ENCODE assay signal across 16 mouse cellular contexts in genomic region chr2:142030756-142031646, GRCm38 (mm10).
DNase-seq lines count a peak whose midpoint lies in the region; ATAC-seq and TF ChIP-seq lines count a peak whose summit lies in the region.
"Had no signal": no experiment of that assay in that cellular context is flagged by ENCODE, and none has a peak within 500 bp of the region (broad histone marks: within the 10 kb centered on the region; RNA-seq: fewer than 3 reads in every experiment).

No protein-coding gene starts in this region.

- H3K9ac ChIP-seq in forebrain, embryonic 14.5 days (ENCODE audit: low read length) = no peak overlapping the region
- H3K9ac ChIP-seq in midbrain, embryonic 14.5 days (replicated peaks; ENCODE audit: low read length) = no peak overlapping the region
- no peak overlapping the region for H3K9ac ChIP-seq in heart, adult 2 months (ENCODE audit: low read depth, low read length)
- H3K9ac ChIP-seq: liver, embryonic 15.5 days had no signal

- no peaks in the 10 kb centered on the region for H3K79me2 ChIP-seq in heart, adult 2 months (replicated peaks; ENCODE audit: control insufficient read depth, insufficient read depth, low read length)

- TF ChIP-seq CTCF in layer of hippocampus, adult 2 months (conservative IDR thresholded peaks at IDR 0.05) = peak; percentile 29
- no peak for TF ChIP-seq CTCF in heart, adult 2 months (IDR thresholded peaks at IDR 0.05)

- no peak for ATAC-seq in forebrain, embryonic 14.5 days
- no peak for ATAC-seq in midbrain, embryonic 14.5 days (ENCODE audit: low FRiP score, low TSS enrichment)
- ATAC-seq: activated CD4-positive, CD25-positive, alpha-beta regulatory T cell, adult 4 months had no signal

- no peak for TF ChIP-seq POLR2A in heart, adult 2 months (IDR thresholded peaks at IDR 0.05; ENCODE audit: insufficient read depth, low read depth, low read length)

- no peaks in the 10 kb centered on the region for H3K36me3 ChIP-seq in forebrain, embryonic 14.5 days (ENCODE audit: control insufficient read depth, insufficient read depth, low read length)
- H3K36me3 ChIP-seq in midbrain, embryonic 14.5 days (ENCODE audit: control insufficient read depth, insufficient read depth, low read length) = no peaks in the 10 kb centered on the region
- H3K36me3 ChIP-seq in heart, adult 2 months (ENCODE audit: control insufficient read depth, insufficient read depth, low read length) = no peaks in the 10 kb centered on the region
- H3K36me3 ChIP-seq: liver, embryonic 15.5 days had no signal

- no peak for TF ChIP-seq EP300 in heart, adult 2 months (IDR thresholded peaks at IDR 0.05; ENCODE audit: insufficient read depth, low read depth, low read length)

- 6% methylated on average over 10 of the region's 10 CpGs for WGBS in forebrain, embryonic 14.5 days
- WGBS in midbrain, embryonic 14.5 days = 14% methylated on average over 10 of the region's 10 CpGs
- 62% methylated on average over 10 of the region's 10 CpGs for WGBS in heart, adult 2 months

- peaks cover 8% of the 10 kb centered on the region; the same call in 1 of the 2 replicates for H3K4me1 ChIP-seq in forebrain, embryonic 14.5 days (ENCODE audit: control insufficient read depth, insufficient read depth, low read length)
- no peaks in the 10 kb centered on the region for H3K4me1 ChIP-seq in midbrain, embryonic 14.5 days (ENCODE audit: control insufficient read depth, insufficient read depth, low read length)
- no peaks in the 10 kb centered on the region for H3K4me1 ChIP-seq in heart, adult 2 months (ENCODE audit: control insufficient read depth, insufficient read depth, low read length)
- H3K4me1 ChIP-seq: liver, embryonic 15.5 days had no signal

- H3K27ac ChIP-seq in layer of hippocampus, adult 2 months = peak overlapping the region; percentile 37
- no peak overlapping the region for H3K27ac ChIP-seq in forebrain, embryonic 14.5 days (ENCODE audit: low read depth, low read length)
- H3K27ac ChIP-seq in midbrain, embryonic 14.5 days (replicated peaks; ENCODE audit: low read depth, low read length) = no peak overlapping the region
- H3K27ac ChIP-seq in heart, adult 2 months = no peak overlapping the region
- H3K27ac ChIP-seq: gastrocnemius, adult 2 months; liver, embryonic 15.5 days had no signal

- no peaks in the 10 kb centered on the region for H3K27me3 ChIP-seq in forebrain, embryonic 14.5 days (replicated peaks; ENCODE audit: control insufficient read depth, insufficient read depth, low read length)
- H3K27me3 ChIP-seq in midbrain, embryonic 14.5 days (ENCODE audit: control insufficient read depth, insufficient read depth, low read length) = no peaks in the 10 kb centered on the region
- no peaks in the 10 kb centered on the region for H3K27me3 ChIP-seq in heart, adult 2 months (ENCODE audit: control insufficient read depth, insufficient read depth, low read length)
- H3K27me3 ChIP-seq: liver, embryonic 15.5 days had no signal

- no peak for DNase-seq in layer of hippocampus, adult 2 months (ENCODE audit: low spot score in 2 of 2)
- DNase-seq in layer of hippocampus, adult 11-12 months (ENCODE audit: low spot score) = no peak
- DNase-seq in forebrain, embryonic 14.5 days (ENCODE audit: low spot score) = peak; percentile 46
- DNase-seq in midbrain, embryonic 14.5 days = peak; percentile 58
- no peak for DNase-seq in lung, postnatal 14 days
- DNase-seq in heart, adult 2 months = no peak
- no peak for DNase-seq in adipocyte (ENCODE audit: low spot score)
- DNase-seq: cerebellum, postnatal 36 days; gastrocnemius, adult 2 months; heart, postnatal 36 days; kidney, postnatal 10 days; layer of hippocampus, postnatal 36 days; right cerebral cortex, postnatal 4 days; thymus, adult 2 months had no signal

- H3K4me2 ChIP-seq in forebrain, embryonic 14.5 days (ENCODE audit: low read length) = no peak overlapping the region
- peak overlapping the region; percentile 21; the same call in 1 of the 2 replicates for H3K4me2 ChIP-seq in midbrain, embryonic 14.5 days (ENCODE audit: low read length)
- H3K4me2 ChIP-seq: liver, embryonic 15.5 days had no signal

- no peak overlapping the region; the same call in 1 of the 2 replicates for H3K4me3 ChIP-seq in layer of hippocampus, adult 2 months
- no peak overlapping the region for H3K4me3 ChIP-seq in forebrain, embryonic 14.5 days (ENCODE audit: low read depth, low read length)
- H3K4me3 ChIP-seq in midbrain, embryonic 14.5 days (replicated peaks; ENCODE audit: low read depth, low read length) = no peak overlapping the region
- H3K4me3 ChIP-seq in heart, adult 2 months = no peak overlapping the region
- H3K4me3 ChIP-seq: gastrocnemius, adult 2 months; liver, embryonic 15.5 days had no signal

- H3K9me3 ChIP-seq in forebrain, embryonic 14.5 days (replicated peaks; ENCODE audit: control insufficient read depth, low read length) = no peaks in the 10 kb centered on the region
- no peaks in the 10 kb centered on the region for H3K9me3 ChIP-seq in midbrain, embryonic 14.5 days (ENCODE audit: control insufficient read depth, low read length)
- H3K9me3 ChIP-seq: liver, embryonic 15.5 days had no signal

- intact Hi-C loops in heart, adult 2 months (cut with DNase I) = no loop called here

Comparison
In these comparisons a context has a peak if more than half of its experiments do, and no peak if none do; other contexts are left out.
1. DNase-seq: peak in forebrain, embryonic 14.5 days (single experiment) and midbrain, embryonic 14.5 days (single experiment); none in layer of hippocampus, adult 2 months (0 of 2), layer of hippocampus, adult 11-12 months (single experiment), lung, postnatal 14 days (single experiment), heart, adult 2 months (0 of 2) and adipocyte (single experiment).